Mouse (Mus musculus): ENCODE data around the gene Sun2. TPM values are rescaled to one million over a fixed set of nuclear protein-coding genes. Genes with fewer than 3 reads are reported as not detected.

Sun2 gene
- polyA plus RNA-seq, 3 experiments from 2014 or later = 10.5 to 15.4 (median 12.4) TPM

GRCm38 (mm10) chr15:79755176-79755575 is 12.8 kb upstream of the Sun2 start:
- ATAC-seq = no peak

GRCm38 (mm10) chr15:79753873-79754272 is 11.5 kb upstream of the Sun2 start:
- no peak for ATAC-seq

- no peak for ATAC-seq
Observed at GRCm38 (mm10) chr15:79753420-79753752, 11.1 kb upstream of the Sun2 start.

- peak; percentile 73 for ATAC-seq
Observed at GRCm38 (mm10) chr15:79752742-79753419, 10.5 kb upstream of the Sun2 start.

GRCm38 (mm10) chr15:79751772-79752171 is 9.4 kb upstream of the Sun2 start:
- ATAC-seq = no peak

GRCm38 (mm10) chr15:79750266-79750665 is 7.9 kb upstream of the Sun2 start:
- ATAC-seq = no peak

- ATAC-seq = no peak
Observed at GRCm38 (mm10) chr15:79749162-79749561, 6.8 kb upstream of the Sun2 start.

GRCm38 (mm10) chr15:79747998-79748397 is 5.7 kb upstream of the Sun2 start:
- no peak for ATAC-seq

- no peak for ATAC-seq
Observed at GRCm38 (mm10) chr15:79745883-79746282, 3.5 kb upstream of the Sun2 start.

GRCm38 (mm10) chr15:79745312-79745711 is 3.0 kb upstream of the Sun2 start:
- no peak for ATAC-seq

GRCm38 (mm10) chr15:79744742-79745141 is 2.4 kb upstream of the Sun2 start:
- ATAC-seq = no peak

- ATAC-seq = no peak
Observed at GRCm38 (mm10) chr15:79744001-79744400, 1.7 kb upstream of the Sun2 start.

- no peak for ATAC-seq
Observed at GRCm38 (mm10) chr15:79742706-79743023, 329 bp upstream of the Sun2 start.

- peak; percentile 58 for ATAC-seq
Observed at GRCm38 (mm10) chr15:79741173-79741858, 1.0 kb downstream of the Sun2 start.

- no peak for ATAC-seq
Observed at GRCm38 (mm10) chr15:79740739-79741138, 1.6 kb downstream of the Sun2 start.

- ATAC-seq = no peak
Observed at GRCm38 (mm10) chr15:79734311-79734710, 8.0 kb downstream of the Sun2 start.

- no peak for ATAC-seq
Observed at GRCm38 (mm10) chr15:79733640-79734039, 8.7 kb downstream of the Sun2 start.

- ATAC-seq = no peak
Observed at GRCm38 (mm10) chr15:79733192-79733591, 9.1 kb downstream of the Sun2 start.

- no peak for ATAC-seq
Observed at GRCm38 (mm10) chr15:79731554-79731953, 10.8 kb downstream of the Sun2 start.

- ATAC-seq = peak; percentile 92
Observed at GRCm38 (mm10) chr15:79728731-79729388, 13.5 kb downstream of the Sun2 start.

GRCm38 (mm10) chr15:79728311-79728710 is 14.0 kb downstream of the Sun2 start:
- no peak for ATAC-seq

- no peak for ATAC-seq
Observed at GRCm38 (mm10) chr15:79727840-79728239, 14.5 kb downstream of the Sun2 start.

- no peak for ATAC-seq
Observed at GRCm38 (mm10) chr15:79725190-79725789, 17.0 kb downstream of the Sun2 start.

GRCm38 (mm10) chr15:79723439-79723838 is 18.9 kb downstream of the Sun2 start:
- peak; percentile 79 for ATAC-seq
